Mouse (Mus musculus): ENCODE measurements around the gene Kif20b. TPM values are rescaled to one million over a fixed set of nuclear protein-coding genes. Genes with fewer than 3 reads are reported as not detected.
A peak's percentile ranks its signal among the peaks of the same experiment; 100 is the strongest.

The Kif20b gene
- polyA plus RNA-seq, 1 experiment from 2014 or later = 80.0 TPM

- H3K4me2 ChIP-seq (replicated peaks) = peak overlapping the region; percentile 53
- ATAC-seq (ENCODE audit: insufficient number of reproducible peaks, insufficient read depth, low FRiP score, low TSS enrichment) = no peak
- no peak overlapping the region for H3K27ac ChIP-seq
- 0 out of 2 replicates have a peak, but pooled peaks cover 9% of the 10 kb centered on the region for H3K36me3 ChIP-seq
- peak overlapping the region; percentile 78 for H3K4me3 ChIP-seq
- H3K9me3 ChIP-seq = no peaks in the 10 kb centered on the region
- no peak overlapping the region for H3K9ac ChIP-seq
- H3K27me3 ChIP-seq = no peaks in the 10 kb centered on the region
- no peaks in the 10 kb centered on the region for H3K4me1 ChIP-seq
- WGBS = 18% methylated on average over 7 of the region's 7 CpGs
Observed at GRCm38 (mm10) chr19:34921253-34921651, 909 bp upstream of the Kif20b start.

- peak overlapping the region; percentile 53 for H3K4me2 ChIP-seq (replicated peaks)
- ATAC-seq (ENCODE audit: insufficient number of reproducible peaks, insufficient read depth, low FRiP score, low TSS enrichment) = no peak
- H3K9me3 ChIP-seq = no peaks in the 10 kb centered on the region
- H3K4me1 ChIP-seq = no peaks in the 10 kb centered on the region
- peaks cover 9% of the 10 kb centered on the region; the same call in 1 of the 2 replicates for H3K36me3 ChIP-seq
- H3K27ac ChIP-seq = peak overlapping the region; percentile 79
- WGBS = 1% methylated on average over 9 of the region's 9 CpGs
- H3K9ac ChIP-seq = peak overlapping the region; percentile 67
- H3K4me3 ChIP-seq = peak overlapping the region; percentile 78
- H3K27me3 ChIP-seq = no peaks in the 10 kb centered on the region
Observed at GRCm38 (mm10) chr19:34922603-34922963, 422 bp downstream of the Kif20b start.

GRCm38 (mm10) chr19:34947206-34947605 lies 25.0 kb downstream of the Kif20b start:
- no peaks in the 10 kb centered on the region for H3K9me3 ChIP-seq
- H3K4me1 ChIP-seq = no peaks in the 10 kb centered on the region
- H3K4me3 ChIP-seq = no peak overlapping the region
- H3K4me2 ChIP-seq (replicated peaks) = no peak overlapping the region
- H3K9ac ChIP-seq = no peak overlapping the region
- 85% methylated on average over 1 of the region's 1 CpGs for WGBS
- no peak for ATAC-seq (ENCODE audit: insufficient number of reproducible peaks, insufficient read depth, low FRiP score, low TSS enrichment)
- peaks cover 36% of the 10 kb centered on the region for H3K36me3 ChIP-seq
- no peaks in the 10 kb centered on the region for H3K27me3 ChIP-seq
- H3K27ac ChIP-seq = no peak overlapping the region

GRCm38 (mm10) chr19:34953842-34954541 lies 31.8 kb downstream of the Kif20b start:
- WGBS = 93% methylated on average over 11 of the region's 11 CpGs
- H3K27ac ChIP-seq = no peak overlapping the region
- peaks cover 54% of the 10 kb centered on the region for H3K36me3 ChIP-seq
- no peak overlapping the region for H3K4me3 ChIP-seq
- H3K4me1 ChIP-seq = no peaks in the 10 kb centered on the region
- no peak for ATAC-seq (ENCODE audit: insufficient number of reproducible peaks, insufficient read depth, low FRiP score, low TSS enrichment)
- H3K27me3 ChIP-seq = no peaks in the 10 kb centered on the region
- H3K4me2 ChIP-seq (replicated peaks) = no peak overlapping the region
- H3K9me3 ChIP-seq = no peaks in the 10 kb centered on the region
- H3K9ac ChIP-seq = no peak overlapping the region

GRCm38 (mm10) chr19:34959369-34959768 lies 37.2 kb downstream of the Kif20b start:
- no peak overlapping the region for H3K9ac ChIP-seq
- no peak for ATAC-seq (ENCODE audit: insufficient number of reproducible peaks, insufficient read depth, low FRiP score, low TSS enrichment)
- WGBS = 88% methylated on average over 11 of the region's 11 CpGs
- H3K36me3 ChIP-seq = peaks cover 37% of the 10 kb centered on the region
- H3K4me2 ChIP-seq (replicated peaks) = no peak overlapping the region
- H3K9me3 ChIP-seq = no peaks in the 10 kb centered on the region
- no peaks in the 10 kb centered on the region for H3K4me1 ChIP-seq
- no peaks in the 10 kb centered on the region for H3K27me3 ChIP-seq
- H3K4me3 ChIP-seq = no peak overlapping the region
- H3K27ac ChIP-seq = no peak overlapping the region

- Histone ChIP-seq H3K4me1 (no peaks in the 10 kb centered on the region), H3K9ac (no peak overlapping the region), H3K9me3 (no peaks in the 10 kb centered on the region), H3K4me2 (replicated peaks) (no peak overlapping the region), H3K4me3 (no peak overlapping the region), H3K27me3 (no peaks in the 10 kb centered on the region), H3K36me3 (no peaks in the 10 kb centered on the region), H3K27ac (no peak overlapping the region)
- WGBS = 74% methylated on average over 2 of the region's 2 CpGs
- ATAC-seq (ENCODE audit: insufficient number of reproducible peaks, insufficient read depth, low FRiP score, low TSS enrichment) = no peak
Observed at GRCm38 (mm10) chr19:34984742-34985141, 62.6 kb downstream of the Kif20b start.

GRCm38 (mm10) chr19:34990443-34990842 lies 68.3 kb downstream of the Kif20b start:
- Histone ChIP-seq H3K36me3 (no peaks in the 10 kb centered on the region), H3K27me3 (no peaks in the 10 kb centered on the region), H3K9me3 (no peaks in the 10 kb centered on the region), H3K9ac (no peak overlapping the region), H3K4me1 (no peaks in the 10 kb centered on the region), H3K4me3 (no peak overlapping the region), H3K4me2 (replicated peaks) (no peak overlapping the region), H3K27ac (no peak overlapping the region)
- no peak for ATAC-seq (ENCODE audit: insufficient number of reproducible peaks, insufficient read depth, low FRiP score, low TSS enrichment)
- 81% methylated on average over 4 of the region's 4 CpGs for WGBS

- Histone ChIP-seq H3K4me3 (no peak overlapping the region), H3K4me1 (no peaks in the 10 kb centered on the region), H3K27ac (no peak overlapping the region), H3K27me3 (no peaks in the 10 kb centered on the region), H3K36me3 (no peaks in the 10 kb centered on the region), H3K9me3 (no peaks in the 10 kb centered on the region), H3K4me2 (replicated peaks) (no peak overlapping the region), H3K9ac (no peak overlapping the region)
- 24% methylated on average over 1 of the region's 1 CpGs for WGBS
- ATAC-seq (ENCODE audit: insufficient number of reproducible peaks, insufficient read depth, low FRiP score, low TSS enrichment) = no peak
Observed at GRCm38 (mm10) chr19:34992969-34993527, 70.9 kb downstream of the Kif20b start.

GRCm38 (mm10) chr19:35015058-35015457 lies 92.9 kb downstream of the Kif20b start:
- no peak overlapping the region for H3K27ac ChIP-seq
- H3K4me1 ChIP-seq = no peaks in the 10 kb centered on the region
- no peak overlapping the region for H3K4me2 ChIP-seq (replicated peaks)
- 67% methylated on average over 3 of the region's 3 CpGs for WGBS
- no peak overlapping the region for H3K4me3 ChIP-seq
- H3K27me3 ChIP-seq = no peaks in the 10 kb centered on the region
- no peaks in the 10 kb centered on the region for H3K9me3 ChIP-seq
- H3K36me3 ChIP-seq = no peaks in the 10 kb centered on the region
- no peak overlapping the region for H3K9ac ChIP-seq
- ATAC-seq (ENCODE audit: insufficient number of reproducible peaks, insufficient read depth, low FRiP score, low TSS enrichment) = no peak

GRCm38 (mm10) chr19:35017474-35018208 lies 95.5 kb downstream of the Kif20b start:
- Histone ChIP-seq H3K4me3 (no peak overlapping the region), H3K9me3 (no peaks in the 10 kb centered on the region), H3K4me2 (replicated peaks) (no peak overlapping the region), H3K9ac (no peak overlapping the region), H3K27ac (no peak overlapping the region), H3K27me3 (no peaks in the 10 kb centered on the region), H3K36me3 (no peaks in the 10 kb centered on the region), H3K4me1 (no peaks in the 10 kb centered on the region)
- 49% methylated on average over 4 of the region's 4 CpGs for WGBS
- no peak for ATAC-seq (ENCODE audit: insufficient number of reproducible peaks, insufficient read depth, low FRiP score, low TSS enrichment)

GRCm38 (mm10) chr19:35018209-35018581 lies 96.0 kb downstream of the Kif20b start:
- Histone ChIP-seq H3K4me3 (no peak overlapping the region), H3K36me3 (no peaks in the 10 kb centered on the region), H3K9ac (no peak overlapping the region), H3K27me3 (no peaks in the 10 kb centered on the region), H3K4me1 (no peaks in the 10 kb centered on the region), H3K4me2 (replicated peaks) (no peak overlapping the region), H3K9me3 (no peaks in the 10 kb centered on the region), H3K27ac (no peak overlapping the region)
- no peak for ATAC-seq (ENCODE audit: insufficient number of reproducible peaks, insufficient read depth, low FRiP score, low TSS enrichment)
- 85% methylated on average over 4 of the region's 4 CpGs for WGBS

Measured in embryonic facial prominence, embryonic 12.5 days (tissue).